Mouse (Mus musculus) lung, postnatal 0 days (tissue): Measurements from ENCODE around the gene Clta. TPM values are rescaled to one million over a fixed set of nuclear protein-coding genes. Genes with fewer than 3 reads are reported as not detected.

Source experiments
- ATAC-seq: fragments of 200-750 bp; cut with Nextera tagmentation; 2 replicates; pipeline ENCODE4 v1.8.0; 2017; ENCODE audit warnings: moderate library complexity
- DNase-seq: peaks from one replicate; pipeline ENCODE4 v3.0.0-alpha.2; 2016; ENCODE audit warnings: low spot score
- H3K27ac ChIP-seq: fragments of 300-500 bp; sonication (generic); 2 replicates; pipeline ENCODE4 v1.5.1; 2014; ENCODE audit warnings: antibody characterized with exemption, mild to moderate bottlenecking, low read length, mixed read lengths
- H3K27me3 ChIP-seq: fragments of 300-500 bp; sonication (generic); replicated peaks from 2 replicates; pipeline ENCODE4 v1.6.1; 2014; ENCODE audit warnings: low read length, mixed read lengths; ENCODE audit not compliant: insufficient read depth
- H3K36me3 ChIP-seq: fragments of 300-500 bp; sonication (generic); 2 replicates; pipeline ENCODE4 v1.6.1; 2014; ENCODE audit warnings: low read length, mixed read lengths; ENCODE audit not compliant: insufficient read depth
- H3K4me1 ChIP-seq: fragments of 300-500 bp; sonication (generic); 2 replicates; pipeline ENCODE4 v1.6.1; 2014; ENCODE audit warnings: antibody characterized with exemption, low read depth, low read length, mixed read lengths; ENCODE audit not compliant: insufficient read depth
- H3K4me2 ChIP-seq: fragments of 300-500 bp; sonication (generic); replicated peaks from 2 replicates; pipeline ENCODE4 v1.6.1; 2014; ENCODE audit warnings: low read depth, mild to moderate bottlenecking, low read length, moderate library complexity, mixed read lengths
- H3K4me3 ChIP-seq: fragments of 300-500 bp; sonication (generic); 2 replicates; pipeline ENCODE4 v1.5.1; 2014; ENCODE audit warnings: low read depth, low read length
- H3K9ac ChIP-seq: fragments of 300-500 bp; sonication (generic); replicated peaks from 2 replicates; pipeline ENCODE4 v1.6.1; 2014; ENCODE audit warnings: low read depth, mild to moderate bottlenecking
- H3K9me3 ChIP-seq: fragments of 300-500 bp; sonication (generic); 2 replicates; pipeline ENCODE4 v1.6.1; 2016; ENCODE audit warnings: low read length, mixed read lengths
- CTCF ChIP-seq: IDR thresholded peaks from 2 replicates; pipeline ENCODE4 v1.5.1; 2016; ENCODE audit warnings: antibody characterized with exemption, mild to moderate bottlenecking
- EP300 ChIP-seq: IDR thresholded peaks from 2 replicates; pipeline ENCODE4 v1.6.1; 2016; ENCODE audit warnings: antibody characterized with exemption, mild to moderate bottlenecking, control low read depth
- WGBS: fragments of 180-500 bp; shearing (Covaris S2); extraction: QIAGEN DNeasy Blood & Tissue Kit; methylation state at CpG from one replicate; pipeline ENCODE4 v1.1.7; 2014; 5-methylcytosine and 5-hydroxymethylcytosine counted together
- polyA plus RNA-seq: library from polyadenylated mRNA; unstranded; fragments of >200 nt; fragmentation: Nextera tagmentation; extraction: Ambion mirVana; gene quantifications from 2 replicates; pipeline ENCODE4 v1.2.1, GENCODE M21; 2015

Clta gene
- polyA plus RNA-seq, 1 experiment from 2014 or later = 209 TPM

DNA sequence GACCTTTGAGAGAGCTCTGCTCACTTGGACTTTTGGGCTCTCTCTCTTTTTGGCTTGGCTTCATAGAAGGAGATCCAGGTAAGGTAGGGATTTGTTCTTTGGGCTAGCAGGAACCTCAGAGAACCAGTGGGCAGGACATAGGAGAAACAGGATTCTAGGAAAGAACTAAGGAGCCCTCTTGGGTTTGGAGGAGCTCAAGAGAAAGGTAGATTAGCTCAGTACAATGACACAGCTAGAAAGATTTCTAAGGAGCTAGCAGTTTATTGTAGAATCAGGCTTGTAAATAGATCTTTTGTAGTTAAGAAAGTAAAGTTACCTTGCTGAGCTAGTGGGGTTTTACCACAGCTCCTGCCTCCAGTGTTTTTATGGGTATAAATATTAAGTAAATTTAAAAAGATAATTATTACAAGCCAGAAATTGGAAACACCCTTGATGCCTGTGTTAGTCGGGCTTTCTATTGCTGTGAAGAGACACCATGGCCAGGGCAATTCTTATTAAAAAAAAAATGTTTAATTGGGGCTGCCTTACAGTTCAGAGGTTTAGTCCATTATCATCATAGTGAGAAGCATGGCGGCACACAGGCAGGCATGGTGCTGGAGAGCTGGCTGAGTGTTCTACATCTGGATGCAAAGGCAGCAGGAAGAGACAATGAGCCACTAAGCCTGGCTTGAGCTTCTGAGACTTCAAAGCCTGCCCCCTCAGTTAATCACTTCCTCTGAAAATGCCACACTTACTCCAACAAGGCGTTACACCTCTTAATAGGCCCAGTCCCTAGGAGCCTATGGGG lies 564 bp downstream of the Clta start:
- WGBS = 75% methylated on average over 3 of the region's 3 CpGs
- Histone ChIP-seq H3K27ac (no peak overlapping the region), H3K9ac (no peak overlapping the region), H3K4me2 (no peak overlapping the region), H3K36me3 (no peaks in the 10 kb centered on the region), H3K4me3 (no peak overlapping the region), H3K27me3 (no peaks in the 10 kb centered on the region), H3K9me3 (no peaks in the 10 kb centered on the region), H3K4me1 (no peaks in the 10 kb centered on the region)
- DNase-seq (no peak), ATAC-seq (no peak)
- TF ChIP-seq CTCF = no peak
- TF ChIP-seq EP300 = no peak

- Histone ChIP-seq H3K36me3 (no peaks in the 10 kb centered on the region), H3K27ac (no peak overlapping the region), H3K4me2 (no peak overlapping the region), H3K27me3 (no peaks in the 10 kb centered on the region), H3K9ac (no peak overlapping the region), H3K4me1 (peaks cover 8% of the 10 kb centered on the region; the same call in 1 of the 2 replicates), H3K4me3 (no peak overlapping the region), H3K9me3 (no peaks in the 10 kb centered on the region)
- no peak for DNase-seq
- TF ChIP-seq EP300 (no peak), CTCF (peak; percentile 23)
- WGBS = 100% methylated on average over 1 of the region's 1 CpGs
- no peak for ATAC-seq
These were observed 5.9 kb downstream of the Clta start for GRCm38 (mm10) chr4:44010176-44010575.

- H3K27ac ChIP-seq = no peak overlapping the region
- WGBS = 48% methylated on average over 2 of the region's 2 CpGs
- no peak overlapping the region for H3K9ac ChIP-seq
- ATAC-seq (no peak), DNase-seq (no peak)
- no peaks in the 10 kb centered on the region for H3K36me3 ChIP-seq
- H3K4me2 ChIP-seq = no peak overlapping the region
- no peak overlapping the region for H3K4me3 ChIP-seq
- H3K9me3 ChIP-seq = no peaks in the 10 kb centered on the region
- H3K4me1 ChIP-seq = peaks cover 8% of the 10 kb centered on the region; the same call in 1 of the 2 replicates
- TF ChIP-seq EP300 (no peak), CTCF (no peak)
- H3K27me3 ChIP-seq = no peaks in the 10 kb centered on the region
These were observed 6.6 kb downstream of the Clta start for GRCm38 (mm10) chr4:44010893-44011292.

DNA sequence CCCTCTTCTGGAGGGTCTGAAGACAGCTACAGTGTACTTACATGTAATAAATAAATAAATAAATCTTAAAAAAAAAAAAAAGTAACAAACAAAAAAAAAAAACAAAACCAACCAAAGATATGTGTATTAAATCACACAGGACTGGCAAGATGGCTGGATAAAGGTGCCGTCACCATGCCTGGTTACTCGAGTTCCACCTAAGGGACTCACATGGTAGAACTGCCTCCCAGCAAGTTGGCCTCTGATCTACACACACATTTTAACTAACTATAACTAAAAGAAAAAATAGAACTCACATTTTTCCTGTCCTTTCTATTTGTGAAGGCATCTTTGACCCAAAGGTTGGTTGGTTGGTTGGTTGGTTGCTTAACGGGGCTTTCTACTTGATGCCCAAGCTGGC lies 7.5 kb downstream of the Clta start:
- DNase-seq (no peak), ATAC-seq (no peak)
- Histone ChIP-seq H3K9ac (peak overlapping the region; percentile 36), H3K36me3 (no peaks in the 10 kb centered on the region), H3K4me1 (peaks cover 8% of the 10 kb centered on the region; the same call in 1 of the 2 replicates), H3K9me3 (no peaks in the 10 kb centered on the region), H3K4me2 (peak overlapping the region; percentile 79), H3K27me3 (no peaks in the 10 kb centered on the region), H3K4me3 (peak overlapping the region; percentile 96), H3K27ac (peak overlapping the region; percentile 68)
- WGBS = 81% methylated on average over 3 of the region's 3 CpGs
- no peak for TF ChIP-seq EP300
- no peak for TF ChIP-seq CTCF

DNA sequence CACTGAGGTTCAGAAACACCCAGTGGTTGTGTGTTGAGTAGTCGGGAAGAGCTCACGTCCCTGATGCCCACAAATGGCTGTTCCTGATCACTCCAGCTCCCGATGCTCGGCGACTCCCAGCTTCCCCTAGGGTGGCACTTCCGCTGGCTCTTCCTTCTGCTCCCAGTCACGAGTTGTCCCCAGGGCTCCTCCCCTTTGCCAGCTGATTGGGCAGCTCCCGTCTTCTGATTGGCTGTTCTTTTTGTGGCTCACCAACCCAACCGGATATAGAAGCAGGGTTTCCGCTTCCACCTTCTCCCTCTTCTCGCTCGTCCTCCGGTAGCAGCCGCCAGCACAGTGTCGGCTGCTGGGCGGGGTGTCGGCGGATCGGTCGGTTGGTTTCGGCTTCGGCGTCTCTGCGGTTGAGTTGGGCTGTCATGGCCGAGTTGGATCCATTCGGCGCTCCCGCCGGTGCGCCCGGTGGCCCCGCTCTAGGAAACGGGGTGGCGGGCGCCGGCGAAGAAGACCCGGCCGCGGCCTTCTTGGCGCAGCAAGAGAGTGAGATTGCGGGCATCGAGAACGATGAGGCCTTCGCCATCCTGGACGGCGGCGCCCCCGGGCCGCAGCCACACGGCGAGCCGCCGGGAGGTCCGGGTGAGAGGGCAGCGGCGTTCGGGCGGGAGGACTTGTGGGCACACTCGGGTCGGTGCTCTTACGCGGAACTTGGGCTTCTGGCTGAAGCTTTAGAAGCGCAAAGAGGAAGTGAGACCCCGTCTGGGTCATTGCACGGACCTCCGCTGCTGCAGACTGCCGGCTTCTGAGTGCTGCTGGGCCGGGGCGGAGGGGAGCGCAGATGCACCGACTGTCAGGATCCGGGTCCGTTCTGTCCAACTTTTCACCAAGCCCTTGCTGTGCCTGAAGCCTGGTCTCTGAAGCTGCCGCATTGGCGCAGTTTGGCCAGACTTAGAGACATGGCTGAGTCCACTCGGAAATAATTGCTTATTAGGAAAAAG lies 8.4 kb downstream of the Clta start:
- DNase-seq (peak; percentile 99), ATAC-seq (peak; percentile 100)
- no peaks in the 10 kb centered on the region for H3K9me3 ChIP-seq
- H3K27ac ChIP-seq = peak overlapping the region; percentile 86
- peak overlapping the region; percentile 89 for H3K9ac ChIP-seq
- H3K27me3 ChIP-seq = no peaks in the 10 kb centered on the region
- H3K4me2 ChIP-seq = peak overlapping the region; percentile 79
- peak overlapping the region; percentile 96 for H3K4me3 ChIP-seq
- H3K4me1 ChIP-seq = peaks cover 8% of the 10 kb centered on the region; the same call in 1 of the 2 replicates
- no peak for TF ChIP-seq CTCF
- TF ChIP-seq EP300 = no peak
- WGBS = 2% methylated on average over 72 of the region's 77 CpGs
- no peaks in the 10 kb centered on the region for H3K36me3 ChIP-seq
